Mouse (Mus musculus) naive thymus-derived CD4-positive, alpha-beta T cell, adult 2 months (primary cell): ENCODE measurements around the gene Tlk1.
"Not testable (repeated sequence)": the region's sequence is repeated elsewhere in the genome, so short reads cannot be mapped to it uniquely, and the experiment has no call there.

Experiments used
- DNase-seq: peaks from one replicate; pipeline ENCODE4 v3.0.0-alpha.2; 2011; ENCODE audit warnings: low read depth

Gene Tlk1

DNA sequence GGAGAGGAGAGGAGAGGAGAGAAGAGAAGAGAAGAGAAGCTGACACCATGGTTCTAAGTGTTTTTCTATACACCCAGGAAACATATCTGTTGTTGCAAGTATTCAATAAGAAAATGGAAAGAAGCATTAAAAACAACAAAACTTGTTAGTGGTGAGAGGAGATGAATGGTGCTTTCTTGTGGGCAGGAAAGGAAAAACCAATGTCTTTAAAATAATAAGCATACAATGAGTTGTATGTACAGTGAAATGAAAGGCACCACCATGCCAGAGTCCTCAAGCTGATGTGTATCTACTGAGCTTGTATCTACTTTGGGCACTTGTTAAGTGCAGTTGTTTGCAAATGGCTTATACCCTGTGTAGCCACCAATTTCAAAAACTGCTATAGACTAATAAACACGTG, 7.7 kb upstream of the Tlk1 start:
- peak; percentile 61 for DNase-seq

DNA sequence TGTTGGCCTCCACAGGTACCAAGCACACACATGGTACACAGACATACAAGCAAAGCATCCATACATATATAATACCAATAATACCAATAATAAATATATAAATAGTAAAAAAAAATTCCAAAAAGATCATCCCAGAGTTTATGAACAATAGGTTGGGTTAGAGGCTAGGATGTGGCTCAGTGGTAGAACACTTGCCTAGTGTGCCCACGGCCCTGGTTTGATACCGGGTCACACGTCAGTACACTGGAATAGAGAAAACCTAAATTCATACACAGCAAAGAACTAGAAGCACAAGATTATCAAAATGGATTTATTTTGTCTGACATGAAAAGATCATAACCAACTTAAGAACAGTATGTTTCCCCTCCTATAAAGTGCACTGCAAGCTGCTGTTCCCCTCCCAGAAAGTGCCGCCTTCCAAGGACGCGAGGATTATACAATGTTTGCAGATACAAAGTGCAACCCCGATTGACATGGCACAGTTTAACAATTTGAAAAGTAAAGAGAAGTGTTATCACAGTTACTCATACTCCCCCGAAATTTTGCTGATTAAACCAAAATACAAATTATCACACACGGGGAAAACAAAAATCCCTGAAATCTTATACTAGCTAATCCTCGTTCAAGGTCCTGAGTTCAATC, 6.3 kb upstream of the Tlk1 start:
- no peak for DNase-seq

DNA sequence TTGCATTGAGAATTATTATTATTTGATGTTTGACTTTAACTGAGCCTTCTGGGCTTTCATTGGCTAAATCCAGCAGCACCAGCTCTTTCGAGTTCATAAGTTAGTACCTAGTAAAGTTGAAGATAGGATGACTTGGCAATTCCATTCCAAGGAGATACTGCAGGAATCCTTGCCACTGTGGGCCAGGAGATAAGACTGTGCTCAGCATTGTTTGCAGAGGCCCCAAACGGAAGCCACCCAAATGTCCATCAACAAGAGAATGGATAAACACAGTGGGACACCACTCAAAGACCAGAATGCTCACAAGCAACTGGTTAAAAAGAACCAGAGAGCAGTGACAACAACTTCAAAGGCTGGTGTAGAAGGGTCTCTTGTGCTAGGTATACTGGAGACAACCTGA, 5.2 kb upstream of the Tlk1 start:
- no peak for DNase-seq

DNA sequence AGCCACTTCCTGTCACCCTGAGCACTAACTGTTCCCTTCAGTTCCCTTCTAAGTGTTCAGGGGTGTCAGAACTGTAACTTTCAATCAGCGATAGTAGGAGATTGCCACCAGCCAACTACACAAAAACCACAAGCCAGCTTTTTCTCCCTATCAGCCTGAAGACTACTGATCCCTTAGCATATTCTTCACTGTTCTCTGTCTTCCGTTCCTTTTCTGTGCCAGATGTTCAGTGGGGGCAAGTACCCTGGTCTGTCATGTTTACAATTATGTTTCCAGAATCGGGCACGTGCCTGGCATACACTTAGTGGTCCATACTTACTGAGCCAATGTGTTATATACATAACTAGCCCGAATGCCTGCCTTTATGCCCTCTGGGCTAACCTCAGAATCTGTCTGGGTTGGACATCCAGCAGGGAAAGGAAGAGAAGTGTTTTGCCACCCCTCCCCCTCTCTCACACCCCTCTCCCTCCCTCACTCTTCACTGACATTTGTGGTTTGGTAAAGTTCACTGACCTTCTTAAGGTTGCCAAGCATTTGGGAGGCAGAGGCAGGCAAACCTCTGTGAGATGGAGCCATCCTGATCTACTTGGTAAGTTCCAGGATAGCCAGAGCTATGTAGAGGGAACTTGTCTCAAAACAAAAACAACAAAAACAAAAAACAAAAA, 4.5 kb upstream of the Tlk1 start:
- peak; percentile 37 for DNase-seq

DNA sequence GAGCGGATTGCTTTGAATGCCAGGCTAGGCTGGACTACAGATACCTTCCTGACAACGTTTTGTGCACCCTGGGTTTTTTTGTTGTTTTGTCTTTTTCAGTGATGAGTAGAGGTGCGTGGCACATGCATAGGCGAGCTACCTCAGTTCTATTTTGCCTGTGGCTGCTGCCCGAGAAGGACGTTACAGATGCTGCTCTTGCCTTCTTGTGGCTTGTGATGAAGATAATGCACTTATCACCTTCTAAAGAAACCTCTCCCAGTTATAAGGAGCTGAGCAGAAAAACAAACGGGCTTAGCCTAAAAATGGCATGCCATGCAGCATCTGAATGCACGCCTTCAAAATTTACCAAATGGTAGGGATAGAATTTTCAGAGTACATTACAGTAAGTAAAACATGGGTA, 2.3 kb upstream of the Tlk1 start:
- DNase-seq: no peak

DNA sequence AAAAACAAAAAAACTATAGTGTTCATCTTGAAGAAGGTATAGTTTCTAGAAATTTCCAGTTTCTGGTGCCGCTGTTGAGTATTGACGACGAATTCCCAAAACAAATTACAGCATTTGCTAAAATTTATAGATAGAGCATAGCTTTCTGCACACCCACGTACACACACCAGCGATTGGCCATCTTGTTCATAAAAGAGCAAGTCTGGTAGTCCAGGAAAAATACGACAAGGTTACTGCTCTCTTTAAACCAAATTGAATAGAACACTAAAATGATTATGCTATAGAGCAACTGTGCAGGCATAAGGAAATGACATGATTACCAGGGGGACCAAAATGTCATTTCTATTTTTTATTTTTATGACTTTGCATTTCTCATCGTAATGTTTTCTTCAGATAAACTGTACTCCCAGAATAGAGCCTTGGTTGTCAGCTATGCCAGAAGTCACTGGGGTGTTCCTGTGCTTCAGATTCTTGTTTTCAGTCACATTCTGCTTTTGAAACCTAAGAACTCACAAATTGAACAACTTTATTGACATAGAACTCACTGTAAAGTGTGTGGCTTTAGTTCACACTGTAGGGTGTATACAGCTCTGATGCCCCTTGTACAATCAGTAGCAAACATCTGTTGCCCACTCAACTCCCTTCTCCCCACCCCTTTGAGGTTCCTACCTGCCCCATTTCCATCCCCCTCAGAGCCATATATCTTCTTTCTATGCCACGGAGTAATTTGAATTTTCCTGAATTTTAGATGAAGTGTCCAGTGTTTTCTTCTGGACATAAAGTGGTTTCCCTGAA, 1.1 kb upstream of the Tlk1 start:
- DNase-seq: no peak

DNA sequence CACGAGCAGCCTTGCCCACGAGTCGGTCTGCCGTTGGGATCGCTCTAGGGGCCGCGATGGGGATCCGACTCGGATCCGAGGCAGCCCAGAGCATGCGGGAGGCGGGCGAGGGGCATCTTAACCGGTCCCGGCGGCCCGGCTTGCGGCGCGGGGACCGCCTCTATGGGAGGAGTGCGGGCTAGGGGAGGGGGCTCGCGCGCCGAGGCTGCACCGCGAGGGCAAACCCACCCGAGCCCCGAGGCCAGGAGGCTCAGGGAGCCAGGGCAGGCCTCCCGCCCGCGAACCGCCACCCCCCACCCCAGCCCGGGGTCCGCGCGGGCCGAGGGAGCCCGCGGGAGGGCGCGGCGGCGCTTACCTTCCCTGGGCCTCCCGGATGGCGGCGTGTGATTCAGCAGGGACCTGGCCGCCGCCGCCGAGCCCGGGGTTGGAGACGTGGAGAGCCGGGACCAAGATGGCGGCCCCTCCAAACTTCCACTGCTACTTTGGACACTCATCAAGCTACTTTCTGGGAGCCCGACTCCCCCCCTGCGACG, 624 bp downstream of the Tlk1 start:
- peak; percentile 81 for DNase-seq

DNA sequence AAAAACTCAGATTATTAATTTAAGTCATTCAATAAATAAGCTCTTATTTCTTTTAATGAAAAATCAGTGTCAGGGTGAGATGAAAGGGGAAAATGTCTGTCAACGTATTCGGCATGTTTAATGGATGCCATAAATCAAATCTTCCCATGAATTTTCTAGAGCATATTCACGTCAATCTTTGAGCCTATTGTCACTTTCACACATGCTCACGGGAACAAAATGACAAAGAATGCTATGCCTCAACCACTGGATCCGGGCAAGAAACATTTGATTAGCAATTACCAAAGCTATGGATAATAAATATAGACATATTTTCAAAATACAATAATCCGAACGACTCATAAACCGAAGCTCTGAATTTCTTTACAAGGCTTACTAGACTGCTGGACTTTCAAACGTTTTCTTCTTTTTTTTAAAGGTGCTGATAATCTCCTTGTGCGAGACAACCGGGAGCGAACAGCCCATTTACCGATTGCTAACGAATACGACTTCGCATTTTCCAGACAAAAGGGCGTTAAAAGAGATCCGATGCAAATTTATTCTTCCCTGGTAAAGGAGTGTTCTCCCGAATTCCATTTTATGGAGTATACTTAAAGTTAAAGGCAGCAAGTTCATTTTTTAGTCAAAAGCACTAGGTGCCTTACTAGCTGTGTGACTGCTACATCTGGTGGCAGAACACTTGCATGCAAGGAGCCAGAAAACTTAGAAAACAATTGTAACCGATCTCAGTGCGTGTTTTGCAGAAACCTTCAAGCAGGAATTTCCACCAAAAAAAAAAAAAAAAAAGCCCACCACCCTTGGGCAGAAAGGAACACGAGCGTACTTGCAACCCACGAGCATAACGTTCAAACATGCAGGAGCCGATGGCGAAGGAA, 1.4 kb downstream of the Tlk1 start:
- peak; percentile 80 for DNase-seq

DNA sequence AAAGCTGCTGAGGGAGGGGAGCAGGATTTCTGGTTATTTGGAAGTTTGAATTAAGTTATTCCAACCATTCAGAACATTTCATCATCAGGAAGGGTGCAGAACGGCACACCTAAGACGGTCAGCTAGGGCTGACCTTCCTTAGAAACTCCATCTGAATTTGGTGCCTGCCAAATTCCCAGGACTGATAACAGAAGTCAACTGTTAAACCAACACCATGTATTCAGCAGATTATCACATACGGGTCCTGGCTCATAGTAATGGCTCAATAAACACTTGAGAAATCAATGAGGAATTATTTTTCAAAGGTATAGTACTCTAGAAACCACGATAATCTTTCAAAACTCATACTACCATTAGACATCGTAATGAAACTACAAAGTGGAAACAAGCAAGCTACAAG, 2.1 kb downstream of the Tlk1 start:
- no peak for DNase-seq

DNA sequence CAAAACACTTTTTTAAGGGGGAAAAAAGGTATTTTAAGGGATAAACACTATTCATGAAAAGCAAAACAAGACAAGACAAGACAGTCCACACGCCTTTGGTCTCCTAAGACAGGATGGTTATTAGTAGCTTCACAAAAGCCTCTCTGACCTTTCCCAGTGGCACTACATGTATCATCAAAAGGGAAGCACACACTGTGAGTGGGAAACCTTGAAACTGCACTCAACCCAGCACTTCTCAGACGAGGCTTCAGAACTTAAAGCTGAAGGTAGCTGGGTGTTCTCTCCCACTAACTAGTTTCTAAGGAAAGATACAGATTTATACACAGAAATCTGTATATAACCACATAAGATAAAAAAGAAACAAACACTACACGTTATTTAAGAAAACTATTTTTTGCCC, 8.6 kb downstream of the Tlk1 start:
- DNase-seq: no peak

DNA sequence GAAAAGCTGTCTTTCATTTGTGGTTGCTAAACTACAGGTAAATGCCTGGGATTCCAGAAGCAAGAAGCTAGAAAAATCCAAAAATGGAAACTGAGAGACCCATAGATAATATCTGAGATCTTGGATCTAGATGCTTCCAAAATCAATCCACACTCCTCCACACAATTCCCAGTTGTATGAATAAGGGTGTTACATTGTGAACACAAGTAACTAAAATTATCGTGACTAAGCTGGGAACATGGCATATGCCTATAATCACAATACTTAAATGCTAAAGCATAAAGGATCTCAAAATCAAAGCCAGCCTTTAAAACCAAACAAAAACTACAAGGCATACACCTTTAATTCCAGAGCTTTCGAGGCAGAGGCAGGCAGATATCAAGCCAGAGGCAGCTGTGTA, 9.5 kb downstream of the Tlk1 start:
- no peak for DNase-seq

DNA sequence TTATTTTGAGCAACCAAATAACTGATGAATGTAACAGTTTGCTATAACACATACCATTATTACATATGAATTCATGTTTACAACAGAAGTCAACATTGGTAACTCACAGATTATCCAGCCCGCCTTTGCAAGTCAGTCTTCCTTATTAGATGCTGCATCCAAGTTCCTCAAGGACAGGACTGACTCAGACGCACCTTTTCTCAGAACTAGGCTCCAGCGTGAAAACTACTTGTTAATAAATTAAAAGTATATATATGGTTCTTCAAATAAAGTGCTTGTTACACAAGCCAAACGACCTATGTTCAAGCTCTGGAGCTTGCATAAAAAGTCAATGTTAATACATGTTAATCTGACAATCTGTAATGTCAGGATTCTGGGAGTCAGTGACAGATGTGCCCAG, 11.9 kb downstream of the Tlk1 start:
- DNase-seq: no peak

DNA sequence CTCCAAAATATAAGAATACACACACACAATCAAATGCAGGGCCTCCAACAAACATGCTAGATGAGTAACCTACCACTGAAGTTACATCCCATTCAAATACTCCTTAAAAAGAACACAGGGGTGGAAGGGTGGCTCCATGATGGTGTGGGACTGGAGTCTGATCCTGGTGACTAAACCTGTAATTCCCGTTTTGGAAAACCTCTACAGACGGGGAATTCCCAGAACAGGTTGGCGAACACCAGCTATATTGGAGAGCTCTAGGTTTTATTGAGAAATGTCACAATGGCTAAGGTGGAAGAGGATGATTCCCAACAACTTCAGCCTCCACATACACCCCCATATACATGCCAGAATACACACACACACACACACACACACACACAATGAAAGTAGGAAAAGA, 14.1 kb downstream of the Tlk1 start:
- DNase-seq: no peak

DNA sequence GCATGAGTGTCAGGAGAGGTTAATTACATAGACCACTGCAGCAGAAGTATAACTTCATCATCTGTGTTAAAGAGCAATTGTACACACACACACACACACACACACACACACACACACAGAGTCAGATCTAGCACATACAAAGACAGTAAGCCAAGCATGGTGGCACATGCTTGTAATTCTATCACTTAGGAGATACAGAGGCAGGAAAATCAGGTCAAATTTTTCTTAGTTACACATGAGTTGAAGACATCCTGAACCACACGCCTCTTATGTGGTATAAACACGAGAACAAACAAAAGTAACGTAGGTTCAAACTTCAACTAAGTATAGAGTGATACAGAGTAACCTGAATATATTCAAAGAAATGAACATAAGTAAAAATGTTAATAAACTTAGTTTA, 15.6 kb downstream of the Tlk1 start:
- peak; percentile 65 for DNase-seq

DNA sequence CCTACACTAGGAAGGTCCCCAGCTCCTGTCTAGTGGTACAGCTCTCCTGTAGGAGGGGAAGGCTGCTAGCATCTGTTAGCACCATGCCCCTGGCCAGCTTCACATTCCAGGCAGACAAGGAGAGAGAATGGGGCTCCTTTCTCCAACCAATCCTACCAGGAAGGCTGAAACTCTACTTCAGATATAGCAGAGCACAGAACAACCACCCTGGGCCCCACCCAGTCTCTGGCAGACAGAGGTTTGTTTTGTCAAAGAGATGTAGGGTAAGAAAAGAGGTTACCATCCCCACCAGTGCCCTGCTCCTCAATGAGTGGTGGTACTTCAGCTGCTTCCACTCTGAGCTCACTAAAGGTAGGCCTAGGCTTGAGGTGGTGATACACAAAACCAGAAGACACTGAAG, 16.8 kb downstream of the Tlk1 start:
- no peak for DNase-seq

DNA sequence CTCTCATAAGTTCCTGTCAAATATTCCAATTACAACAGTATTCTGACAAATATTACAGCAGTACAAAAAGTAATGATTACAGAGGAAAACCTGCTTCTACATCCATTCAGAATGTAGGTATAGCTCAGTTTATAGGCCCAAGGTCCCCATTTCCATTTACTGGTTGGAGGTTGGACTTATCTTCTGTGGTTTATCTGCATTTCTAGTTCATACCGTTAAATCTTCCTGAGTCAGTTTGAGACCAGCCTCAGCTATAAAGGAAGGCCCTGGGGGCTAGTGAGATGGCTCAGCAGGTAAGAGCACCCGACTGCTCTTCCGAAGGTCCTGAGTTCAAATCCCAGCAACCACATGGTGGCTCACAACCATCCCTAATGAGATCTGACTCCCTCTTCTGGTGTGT, 17.9 kb downstream of the Tlk1 start:
- DNase-seq: not testable (repeated sequence)

DNA sequence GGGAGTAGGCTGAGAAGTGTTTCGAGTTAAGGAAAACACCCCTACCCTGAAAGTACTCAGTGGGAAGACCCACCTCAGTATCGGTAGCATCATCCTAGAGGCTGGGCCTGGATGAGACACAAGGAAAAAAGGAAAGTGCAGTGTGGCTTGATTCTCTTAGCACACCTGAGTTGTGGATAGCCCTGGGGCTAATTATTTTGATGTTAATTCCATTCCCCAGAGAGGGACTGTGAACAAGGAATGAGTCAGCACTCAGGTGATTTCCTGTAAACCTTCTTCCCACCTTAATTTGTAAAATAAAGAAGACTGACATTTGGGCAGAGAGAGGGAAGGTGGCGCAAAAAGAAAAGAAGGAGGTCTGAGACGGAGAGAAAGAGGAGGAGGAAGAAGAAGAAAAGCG, 19.5 kb downstream of the Tlk1 start:
- no peak for DNase-seq

DNA sequence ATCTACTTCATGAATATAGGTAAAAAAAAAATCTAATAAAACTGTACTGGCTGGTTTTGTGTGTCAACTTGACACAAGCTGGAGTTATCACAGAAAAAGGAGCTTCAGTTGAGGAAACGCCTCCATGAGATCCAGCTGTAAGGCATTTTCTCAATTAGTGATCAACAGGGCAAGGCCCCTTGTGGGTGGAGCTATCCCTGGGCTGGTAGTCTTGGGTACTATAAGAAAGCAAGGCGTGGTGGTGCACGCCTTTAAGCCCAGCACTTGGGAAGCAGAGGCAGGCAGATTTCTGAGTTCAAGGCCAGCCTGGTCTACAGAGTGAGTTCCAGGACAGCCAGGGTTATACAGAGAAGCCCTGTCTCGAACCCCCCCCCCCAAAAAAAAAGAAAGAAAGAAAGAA, 21.8 kb downstream of the Tlk1 start:
- not testable (repeated sequence) for DNase-seq

DNA sequence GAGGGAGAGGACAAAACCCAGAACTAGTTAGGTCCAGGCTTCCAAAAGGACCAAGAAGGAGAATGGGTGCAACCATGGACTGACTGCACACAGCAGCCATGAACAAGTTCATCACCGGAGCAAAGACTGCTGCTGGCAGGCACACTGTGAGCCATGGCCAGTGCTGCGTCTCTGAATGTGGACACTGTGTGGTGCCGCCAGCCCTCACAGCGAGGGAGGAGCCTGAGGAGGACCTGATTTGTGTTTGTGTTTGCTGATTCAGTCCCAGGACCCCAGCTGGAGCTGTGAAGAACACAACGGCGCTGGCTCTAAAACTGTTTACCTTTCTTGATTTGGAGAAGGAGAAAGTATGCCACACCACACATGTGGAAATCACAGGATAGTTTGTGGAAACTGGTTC, 22.9 kb downstream of the Tlk1 start:
- DNase-seq: no peak

DNA sequence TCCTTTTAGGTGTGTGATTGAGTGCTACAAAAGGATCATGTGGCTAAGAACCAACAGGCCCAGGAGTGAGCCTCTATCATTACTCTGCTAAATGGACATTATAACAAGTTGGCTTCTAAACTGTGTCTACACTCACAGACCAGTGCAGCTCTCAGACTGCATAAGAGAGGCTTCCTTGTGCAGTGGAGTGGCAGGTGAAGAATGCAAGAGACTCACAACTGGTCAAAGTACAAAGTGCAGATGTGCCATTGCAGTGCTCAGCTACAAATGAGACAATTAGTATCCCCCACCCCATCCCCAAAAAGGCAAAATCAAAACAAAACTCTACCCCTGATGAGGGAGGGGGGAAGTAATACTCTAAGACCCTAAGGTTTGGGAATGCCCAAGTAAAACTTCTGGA, 24.0 kb downstream of the Tlk1 start:
- no peak for DNase-seq

DNA sequence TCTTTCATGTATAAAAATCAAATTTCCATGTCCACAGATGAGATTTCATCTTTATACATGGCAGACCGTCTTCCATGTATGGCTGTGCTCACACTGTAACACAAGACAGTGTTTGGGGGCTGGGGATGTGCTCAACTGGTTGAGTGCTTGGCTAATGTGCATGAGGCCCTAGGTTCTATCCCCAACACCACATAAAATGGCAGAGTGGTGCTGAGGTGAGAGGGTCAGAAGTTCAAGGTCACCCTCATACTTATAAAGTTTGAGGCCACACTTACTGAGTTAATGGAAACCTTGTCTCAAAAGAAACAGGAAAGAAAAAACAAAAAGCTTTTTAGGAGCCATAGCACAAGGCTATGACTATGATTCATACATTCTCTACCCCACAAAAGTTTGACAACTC, 25.1 kb downstream of the Tlk1 start:
- no peak for DNase-seq

DNA sequence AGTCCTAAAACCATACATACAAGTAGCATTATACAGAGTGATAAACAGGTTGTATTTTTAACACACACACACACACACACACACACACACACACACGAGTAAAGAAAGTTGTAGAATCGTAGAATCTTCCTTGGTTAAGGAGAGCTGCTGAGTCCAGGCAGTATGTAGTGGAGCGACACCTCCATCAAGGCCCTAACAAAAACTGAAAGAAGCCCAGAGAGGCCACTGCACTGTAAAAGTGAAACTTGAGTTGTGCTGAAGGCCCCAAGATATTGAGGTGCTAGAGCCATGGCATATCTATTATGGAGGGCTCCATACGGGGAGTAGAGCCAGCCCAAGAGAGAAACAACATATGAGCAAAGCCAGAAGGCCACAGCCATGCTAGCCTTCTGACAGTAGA, 32.3 kb downstream of the Tlk1 start:
- DNase-seq: no peak
